Mouse (Mus musculus): ENCODE measurements around the gene Lmx1a.

GRCm38 (mm10) chr1:167705527-167705926, 16.5 kb downstream of the Lmx1a start:
- TF ChIP-seq USF1 (IDR thresholded peaks at IDR 0.05; ENCODE audit: low read depth) (no peak), POLR2A (IDR thresholded peaks at IDR 0.05; ENCODE audit: insufficient read length, low read depth) (no peak), MAX (IDR thresholded peaks at IDR 0.05; ENCODE audit: low read depth) (no peak), E2F4 (IDR thresholded peaks at IDR 0.05; ENCODE audit: insufficient read depth) (no peak), REST (IDR thresholded peaks at IDR 0.05; ENCODE audit: insufficient read depth, insufficient read length) (no peak), POLR2AphosphoS2 (IDR thresholded peaks at IDR 0.05; ENCODE audit: insufficient read length, low read depth) (no peak), TCF12 (IDR thresholded peaks at IDR 0.05; ENCODE audit: insufficient read depth, poor library complexity, severe bottlenecking) (no peak), MYOD1 (IDR thresholded peaks at IDR 0.05; ENCODE audit: control insufficient read depth in 1 of 3, insufficient read length in 2 of 3, low read depth in 2 of 3) (no peak), CEBPB (IDR thresholded peaks at IDR 0.05; ENCODE audit: insufficient read depth, poor library complexity, severe bottlenecking) (no peak)
